Mouse (Mus musculus): Measurements from ENCODE around the gene Sos2. TPM values are rescaled to one million over a fixed set of nuclear protein-coding genes. Genes with fewer than 3 reads are reported as not detected.

Gene Sos2
- polyA plus RNA-seq (2012; rRNA removed) = 7.2 and 8.4 TPM in 2 replicates

GRCm38 (mm10) chr12:69681566-69682061 lies at the start of gene Sos2:
Sos2 (minus strand) TSS chr12:69681852.

GRCm38 (mm10) chr12:69724711-69725460 lies 43.2 kb upstream of the Sos2 start, which contains the start of the genes L2hgdh and Atp5s:
L2hgdh (minus strand) TSS chr12:69724873.
Atp5s (plus strand) TSS chr12:69724950.

GRCm38 (mm10) chr12:69582613-69583269 lies 98.9 kb downstream of the Sos2 start, which contains the start of gene Vcpkmt:
Vcpkmt (minus strand) TSS chr12:69583028.

Other genes starting within 250 kb of the Sos2 start
- 7.5 and 7.6 TPM in 2 replicates for gene Vcpkmt, start 98.8 kb downstream of the Sos2 start, polyA plus RNA-seq (2012; rRNA removed)
- 8.5 and 9.4 TPM in 2 replicates for gene L2hgdh, start 43.0 kb upstream of the Sos2 start, polyA plus RNA-seq (2012; rRNA removed)
- 11.6 and 13.0 TPM in 2 replicates for gene Atp5s, start 43.1 kb upstream of the Sos2 start, polyA plus RNA-seq (2012; rRNA removed)
- gene Cdkl1, start 109.4 kb upstream of the Sos2 start, polyA plus RNA-seq (2012; rRNA removed) = 0.61 and 1.3 TPM in 2 replicates
- 0.76 and 1.2 TPM in 2 replicates for gene Atl1, start 210.8 kb upstream of the Sos2 start, polyA plus RNA-seq (2012; rRNA removed)
- gene Map4k5, start 211.3 kb upstream of the Sos2 start, polyA plus RNA-seq (2012; rRNA removed) = 12.2 and 15.5 TPM in 2 replicates